Mouse (Mus musculus) MEL (cell line): ENCODE data around the gene Trpm2. TPM values are rescaled to one million over a fixed set of nuclear protein-coding genes. Genes with fewer than 3 reads are reported as not detected.

ENCODE experiments used
- DNase-seq: peaks from one replicate; pipeline ENCODE4 v3.0.0; 2011; ENCODE audit warnings: low read depth, low spot score
- H3K27ac ChIP-seq: 2 replicates; pipeline ENCODE4 v1.5.1; 2012; ENCODE audit warnings: low read depth, mild to moderate bottlenecking, control low read depth, low read length, moderate library complexity; ENCODE audit not compliant: control insufficient read depth
- H3K27me3 ChIP-seq, 2 experiments: fragments of 150-350 bp in 1 of 2; sonication (generic) in 1 of 2; 2 replicates each; pipeline ENCODE4 v1.6.1; 2012; ENCODE audit warnings: low read length in 2 of 2, mild to moderate bottlenecking in 2 of 2, improper control_type of control experiment in 1 of 2, moderate library complexity in 1 of 2; ENCODE audit not compliant: insufficient read depth in 2 of 2, control insufficient read depth in 1 of 2
- H3K36me3 ChIP-seq, 2 experiments: 2 replicates each; pipeline ENCODE4 v1.6.1; 2012 to 2014; ENCODE audit warnings: low read length in 2 of 2, improper control_type of control experiment in 1 of 2, inconsistent platforms in 1 of 2, mild to moderate bottlenecking in 1 of 2; ENCODE audit not compliant: insufficient read depth in 2 of 2, control insufficient read depth in 1 of 2
- H3K4me1 ChIP-seq, 2 experiments: fragments of 150-350 bp in 1 of 2; sonication (generic) in 1 of 2; 2 replicates each; pipeline ENCODE4 v1.6.1; 2012; ENCODE audit warnings: low read length in 2 of 2, improper control_type of control experiment in 1 of 2, mild to moderate bottlenecking in 1 of 2; ENCODE audit not compliant: insufficient read depth in 2 of 2, control insufficient read depth in 1 of 2
- H3K4me3 ChIP-seq, 2 experiments: fragments of 150-350 bp in 1 of 2; sonication (generic) in 1 of 2; 2 replicates each; pipeline ENCODE4 v1.5.1; 2012; ENCODE audit warnings: low read depth in 2 of 2, low read length in 2 of 2, mild to moderate bottlenecking in 2 of 2, moderate library complexity in 2 of 2, control low read depth in 1 of 2, improper control_type of control experiment in 1 of 2; ENCODE audit not compliant: control insufficient read depth in 1 of 2, insufficient read depth in 1 of 2
- H3K79me2 ChIP-seq: 2 replicates; pipeline ENCODE4 v1.6.1; 2012; ENCODE audit warnings: mild to moderate bottlenecking, low read length, moderate library complexity; ENCODE audit not compliant: control insufficient read depth, poor library complexity, insufficient read depth
- H3K9ac ChIP-seq: 2 replicates; pipeline ENCODE4 v1.6.1; 2012; ENCODE audit warnings: low read depth, mild to moderate bottlenecking, control low read depth, low read length, moderate library complexity; ENCODE audit not compliant: control insufficient read depth, poor library complexity, severe bottlenecking
- H3K9me3 ChIP-seq: fragments of 150-350 bp; sonication (generic); replicated peaks from 2 replicates; pipeline ENCODE4 v1.6.1; 2012; ENCODE audit warnings: mild to moderate bottlenecking, low read length, improper control_type of control experiment, moderate library complexity; ENCODE audit not compliant: insufficient read depth
- CTCF ChIP-seq, 3 experiments: IDR thresholded peaks in 2 of 3; conservative IDR thresholded peaks in 1 of 3; 2 replicates each; pipeline ENCODE4 v1.5.1; 2011 to 2012; ENCODE audit warnings: low read length in 3 of 3, low read depth in 2 of 3, mild to moderate bottlenecking in 2 of 3, improper control_type of control experiment in 1 of 3, inconsistent platforms in 1 of 3, mixed read lengths in 1 of 3, moderate library complexity in 1 of 3; ENCODE audit not compliant: control insufficient read depth in 1 of 3, insufficient read depth in 1 of 3, poor library complexity in 1 of 3, severe bottlenecking in 1 of 3
- E2F4 ChIP-seq: IDR thresholded peaks from 2 replicates; pipeline ENCODE4 v1.6.1; 2011; ENCODE audit warnings: low read depth, low read length, improper control_type of control experiment, borderline replicate concordance
- HCFC1 ChIP-seq: IDR thresholded peaks from 2 replicates; pipeline ENCODE4 v1.6.1; 2012; ENCODE audit warnings: low read depth, mild to moderate bottlenecking, inconsistent platforms, low read length, improper control_type of control experiment, moderate library complexity
- MEF2A ChIP-seq: IDR thresholded peaks from 2 replicates; pipeline ENCODE4 v1.6.1; 2014; ENCODE audit warnings: low read depth, mild to moderate bottlenecking, inconsistent platforms, low read length, improper control_type of control experiment; ENCODE audit not compliant: poor library complexity, insufficient replicate concordance, severe bottlenecking; ENCODE audit errors: extremely low read depth
- RAD21 ChIP-seq: IDR thresholded peaks from 2 replicates; pipeline ENCODE4 v1.6.1; 2011; ENCODE audit warnings: mild to moderate bottlenecking, low read depth, low read length, improper control_type of control experiment
- SMC3 ChIP-seq: IDR thresholded peaks from 2 replicates; pipeline ENCODE4 v1.6.1; 2011; ENCODE audit warnings: low read depth, low read length, improper control_type of control experiment
- polyA plus RNA-seq, 2 experiments: library from polyadenylated mRNA; stranded (reverse) in 1 of 2; unstranded in 1 of 2; fragments of >175 nt in 1 of 2; fragments of >200 nt in 1 of 2; gene quantifications; 2 replicates each; pipeline versions ENCODE4 v1.2.1 to v1.2.4; 2012; ENCODE audit warnings: low replicate concordance in 2 of 2, low read depth in 1 of 2; ENCODE audit not compliant: insufficient read length in 2 of 2, insufficient read depth in 1 of 2, missing spikeins in 1 of 2
- total RNA-seq: library from RNA; depleted of rRNA; stranded (reverse); fragments of 300-350 nt; gene quantifications from 2 replicates; pipeline ENCODE4 v1.2.3, GENCODE M21; 2012

Trpm2 gene
- total and polyA plus RNA-seq, 3 experiments: 7.8 to 18.5 TPM; not detected in 1

DNA sequence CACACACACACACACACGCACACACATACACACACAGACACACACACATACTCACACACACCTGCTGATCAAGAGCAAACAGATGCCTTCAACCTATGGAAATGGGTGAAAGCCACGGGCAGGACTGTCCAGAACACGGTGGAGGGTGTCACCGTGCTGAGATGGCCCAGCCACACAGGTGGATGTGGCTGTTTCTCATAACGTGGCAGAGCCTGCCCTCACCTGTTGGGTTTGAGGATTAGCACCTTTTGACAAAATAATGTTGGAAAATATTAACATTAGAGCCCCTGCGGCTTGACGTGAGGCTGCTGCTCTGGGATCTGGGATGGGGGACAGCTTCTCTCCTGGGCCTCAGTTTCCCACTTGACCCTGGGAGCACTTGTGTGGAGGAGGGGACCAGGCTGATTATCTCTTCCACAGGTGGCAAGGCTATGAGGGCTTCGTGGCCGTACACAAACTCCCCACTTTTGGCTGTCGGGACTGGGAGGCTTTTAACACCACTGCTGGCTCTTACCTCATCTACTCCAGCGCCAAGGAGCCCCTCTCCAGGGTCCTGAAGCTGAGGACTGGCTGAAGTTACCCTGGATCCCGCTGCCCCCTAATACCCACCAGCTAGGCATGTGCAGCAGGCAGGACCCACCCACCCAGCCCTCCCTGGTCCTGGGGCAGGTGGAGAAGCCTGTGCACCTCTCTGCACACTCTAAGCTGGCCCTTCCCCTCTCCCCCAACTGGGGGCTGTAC is 84.2 kb downstream of the Trpm2 start:
- Histone ChIP-seq H3K79me2 (no peaks in the 10 kb centered on the region), H3K4me1 (no peaks in the 10 kb centered on the region), H3K4me3 (no peak overlapping the region)

DNA sequence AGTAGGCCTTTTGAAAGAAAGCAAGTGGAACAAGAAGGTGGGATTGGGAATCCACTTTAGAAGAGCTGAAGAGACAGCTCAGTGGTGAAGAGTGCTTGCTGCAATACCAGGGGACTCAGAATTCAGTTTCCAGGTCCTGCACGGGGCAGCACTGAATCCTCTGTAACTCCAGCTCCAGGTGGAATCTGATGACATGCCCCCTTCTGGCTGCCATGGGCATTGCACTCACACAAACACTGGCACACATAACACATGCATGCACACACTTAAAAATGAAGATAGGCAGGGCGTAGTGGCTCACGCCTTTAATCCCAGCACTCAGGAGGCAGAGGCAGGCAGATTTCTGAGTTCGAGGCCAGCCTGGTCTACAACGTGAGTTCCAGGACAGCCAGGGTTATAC is 87.8 kb downstream of the Trpm2 start:
- Histone ChIP-seq H3K27ac (no peak overlapping the region), H3K4me1 (0 out of 4 replicates have a peak, but pooled peaks cover 0 to 2% of the 10 kb centered on the region in 2 experiments), H3K79me2 (no peaks in the 10 kb centered on the region), H3K27me3 (0 out of 4 replicates have a peak, but pooled peaks cover 0 to 1% of the 10 kb centered on the region in 2 experiments), H3K36me3 (no peaks in the 10 kb centered on the region), H3K9ac (no peak overlapping the region), H3K4me3 (no peak overlapping the region), H3K9me3 (no peaks in the 10 kb centered on the region)
- DNase-seq: peak; percentile 28
- TF ChIP-seq SMC3: peak; percentile 32
- TF ChIP-seq MEF2A: no peak
- TF ChIP-seq CTCF (IDR thresholded peaks at IDR 0.05 in 2 of 3, conservative IDR thresholded peaks at IDR 0.05 in 1 of 3; ENCODE audit: control insufficient read depth in 1 of 3, insufficient read depth in 1 of 3, low read depth in 2 of 3, low read length in 3 of 3, poor library complexity in 1 of 3, severe bottlenecking in 1 of 3): peak; percentile 37 to 61 (median 45)

More for the DNA sequence above, 84.2 kb downstream of the Trpm2 start:
- TF ChIP-seq HCFC1 (no peak), CTCF (IDR thresholded peaks at IDR 0.05 in 2 of 3, conservative IDR thresholded peaks at IDR 0.05 in 1 of 3; ENCODE audit: control insufficient read depth in 1 of 3, insufficient read depth in 1 of 3, low read depth in 2 of 3, low read length in 3 of 3, poor library complexity in 1 of 3, severe bottlenecking in 1 of 3) (peak in 2 of 3 experiments; percentile 1 to 6; a peak in 1 of 6 replicates), RAD21 (peak; percentile 5)
- Histone ChIP-seq H3K36me3 (no peaks in the 10 kb centered on the region), H3K9ac (no peak overlapping the region), H3K9me3 (no peaks in the 10 kb centered on the region), H3K27me3 (0 out of 4 replicates have a peak, but pooled peaks cover 0 to 1% of the 10 kb centered on the region in 2 experiments), H3K27ac (no peak overlapping the region)
- DNase-seq: peak; percentile 30

DNA sequence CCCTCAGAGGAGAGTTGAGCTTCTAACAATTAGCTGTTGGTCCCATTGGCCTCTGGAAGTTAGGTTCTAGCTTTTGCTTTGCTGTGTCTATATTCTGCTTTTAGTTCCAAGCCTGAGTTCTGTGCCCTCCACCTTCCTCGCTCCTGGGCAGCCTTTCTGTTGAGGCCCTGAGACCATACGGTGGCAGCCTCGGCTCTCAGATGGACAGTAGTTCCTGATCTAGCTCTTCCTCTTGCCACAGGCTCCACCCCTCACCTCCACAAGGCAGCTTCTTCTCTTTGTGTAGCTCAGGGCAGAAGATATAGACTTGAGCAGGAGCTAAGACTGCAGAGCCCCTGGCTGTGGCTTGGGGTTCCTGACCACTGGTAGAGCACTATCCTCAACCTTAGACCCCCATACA is 90.1 kb downstream of the Trpm2 start:
- Histone ChIP-seq H3K27me3 (no peaks in the 10 kb centered on the region), H3K4me1 (0 out of 4 replicates have a peak, but pooled peaks cover 0 to 2% of the 10 kb centered on the region in 2 experiments), H3K36me3 (no peaks in the 10 kb centered on the region), H3K79me2 (no peaks in the 10 kb centered on the region), H3K4me3 (no peak overlapping the region), H3K27ac (no peak overlapping the region), H3K9me3 (no peaks in the 10 kb centered on the region), H3K9ac (no peak overlapping the region)
- no peak for TF ChIP-seq E2F4
- TF ChIP-seq RAD21: peak; percentile 43
- TF ChIP-seq CTCF (IDR thresholded peaks at IDR 0.05 in 2 of 3, conservative IDR thresholded peaks at IDR 0.05 in 1 of 3; ENCODE audit: control insufficient read depth in 1 of 3, insufficient read depth in 1 of 3, low read depth in 2 of 3, low read length in 3 of 3, poor library complexity in 1 of 3, severe bottlenecking in 1 of 3): peak in 2 of 3 experiments; percentile 34 to 42; a peak in 4 of 6 replicates
- TF ChIP-seq SMC3: 0 out of 2 replicates have a peak, but pooled peaks have one; percentile 17
- DNase-seq: peak; percentile 41
